Mouse (Mus musculus) CD4-positive, CD25-positive, alpha-beta regulatory T cell, adult 2 months (primary cell): ENCODE measurements around the gene Slc25a23.

ENCODE experiments used
- DNase-seq: peaks from one replicate; pipeline ENCODE4 v3.0.0-alpha.2; 2012; ENCODE audit warnings: low read depth, low spot score

Slc25a23 gene

DNA sequence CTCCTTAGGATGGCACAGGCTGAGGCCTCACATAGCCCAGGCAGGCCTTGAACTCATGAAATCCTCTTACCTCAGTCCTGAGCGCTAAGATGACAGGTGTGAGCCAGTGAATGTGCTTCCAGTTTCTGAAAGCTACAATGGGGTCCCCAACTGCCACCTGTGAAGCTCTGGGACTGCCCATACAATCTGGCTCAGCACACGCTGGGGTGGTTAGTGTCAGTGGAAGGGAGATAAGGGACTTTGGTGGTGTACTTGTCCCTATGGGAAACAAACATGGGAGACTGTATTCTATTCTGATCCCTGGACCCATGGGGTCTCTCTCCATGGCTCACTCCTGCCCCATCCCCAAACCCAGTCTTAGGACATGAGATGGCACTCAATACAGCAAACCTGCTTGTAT, 40.0 kb downstream of the Slc25a23 start:
- DNase-seq = no peak

DNA sequence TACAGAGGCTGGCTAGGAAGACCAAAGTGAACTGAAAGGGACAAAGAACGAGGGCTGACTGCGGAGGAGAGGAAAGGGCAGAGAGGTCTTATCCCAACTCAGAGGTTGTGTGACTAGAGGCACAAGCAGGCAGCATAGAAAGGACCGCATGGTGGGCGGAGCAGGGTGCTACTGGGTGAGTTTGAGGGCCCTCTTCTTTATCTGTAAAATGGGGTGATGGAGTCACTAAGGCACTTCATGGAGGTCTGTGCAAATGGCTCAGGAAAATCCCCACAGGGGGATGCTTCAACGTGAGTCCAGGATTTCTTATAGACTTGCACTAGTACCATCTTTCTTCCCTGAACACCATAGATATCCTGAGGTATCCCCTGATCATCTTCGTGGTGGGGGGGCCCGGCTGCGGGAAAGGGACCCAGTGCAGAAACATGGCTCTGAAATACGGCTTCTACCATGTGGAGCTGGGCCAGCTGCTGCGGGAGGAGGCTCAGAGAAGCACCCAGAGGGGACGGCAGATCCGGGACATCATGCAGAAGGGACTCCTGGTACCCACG, 47.3 kb downstream of the Slc25a23 start:
- DNase-seq = no peak

DNA sequence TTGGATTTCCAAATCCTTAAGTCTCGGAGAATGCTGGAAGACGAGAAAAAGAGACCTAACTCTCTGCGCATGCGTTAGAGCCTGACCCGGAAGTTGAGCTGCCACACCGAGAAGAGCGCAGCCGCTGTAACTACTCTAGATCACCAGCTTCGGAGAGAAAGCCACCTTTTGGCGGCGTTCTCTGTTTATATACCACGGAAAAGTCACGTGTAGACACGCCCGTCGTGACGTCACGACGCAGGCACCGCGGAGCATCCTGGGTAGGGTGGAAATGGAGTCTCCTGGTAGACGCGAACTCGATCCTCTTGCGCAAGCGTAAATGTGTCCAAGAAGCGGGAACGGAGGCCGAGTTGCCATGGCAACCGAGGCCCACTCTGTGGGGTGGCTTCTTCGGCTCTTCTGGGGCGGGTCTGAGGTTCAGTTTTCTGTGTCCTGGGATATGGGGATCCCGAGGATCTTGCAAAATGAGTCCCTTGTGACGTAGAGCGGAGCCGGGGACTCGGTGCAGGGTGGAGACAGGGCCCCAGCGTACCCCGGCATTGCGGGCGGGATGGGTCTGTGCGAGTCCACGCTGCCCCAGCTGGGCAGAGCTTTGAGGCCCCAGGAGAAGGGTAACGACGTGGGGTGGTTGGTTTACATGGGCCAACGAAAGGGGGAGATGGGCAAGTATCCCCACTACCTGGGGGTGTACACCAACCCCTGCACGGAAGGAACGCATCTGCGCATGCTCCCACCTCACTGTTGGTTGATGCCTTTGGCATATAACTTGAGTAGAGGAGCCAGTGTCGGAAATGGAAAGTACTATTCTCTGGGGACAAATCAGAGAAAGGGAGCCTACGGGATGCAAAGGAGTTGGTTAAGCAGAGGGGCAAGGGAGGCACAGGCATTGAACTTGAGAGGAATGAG, 48.2 kb downstream of the Slc25a23 start, which contains the start of the genes Gtf2f1 and Gm17949:
Gtf2f1 (minus strand) TSS at position 53 of the 906 bp plus-strand sequence.
Gm17949 (plus strand) TSS at position 234 of the 906 bp plus-strand sequence.
- DNase-seq = peak; percentile 99

DNA sequence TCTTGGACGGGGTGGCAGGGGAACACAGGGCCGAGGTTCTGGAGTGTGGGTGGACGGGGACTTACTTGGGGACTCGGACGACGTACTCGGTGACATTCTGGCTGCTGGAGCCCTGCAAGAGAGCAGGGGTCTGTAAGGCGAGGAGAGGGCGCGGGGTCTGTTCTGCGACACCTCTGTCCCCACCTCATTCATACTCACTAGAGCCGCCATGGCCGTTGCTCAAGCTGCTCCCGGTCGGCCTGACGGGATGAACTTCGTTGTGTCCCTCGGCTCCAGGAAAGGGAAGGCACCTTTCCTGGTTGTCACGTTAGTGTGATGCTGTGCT, 48.8 kb downstream of the Slc25a23 start:
- DNase-seq = no peak

DNA sequence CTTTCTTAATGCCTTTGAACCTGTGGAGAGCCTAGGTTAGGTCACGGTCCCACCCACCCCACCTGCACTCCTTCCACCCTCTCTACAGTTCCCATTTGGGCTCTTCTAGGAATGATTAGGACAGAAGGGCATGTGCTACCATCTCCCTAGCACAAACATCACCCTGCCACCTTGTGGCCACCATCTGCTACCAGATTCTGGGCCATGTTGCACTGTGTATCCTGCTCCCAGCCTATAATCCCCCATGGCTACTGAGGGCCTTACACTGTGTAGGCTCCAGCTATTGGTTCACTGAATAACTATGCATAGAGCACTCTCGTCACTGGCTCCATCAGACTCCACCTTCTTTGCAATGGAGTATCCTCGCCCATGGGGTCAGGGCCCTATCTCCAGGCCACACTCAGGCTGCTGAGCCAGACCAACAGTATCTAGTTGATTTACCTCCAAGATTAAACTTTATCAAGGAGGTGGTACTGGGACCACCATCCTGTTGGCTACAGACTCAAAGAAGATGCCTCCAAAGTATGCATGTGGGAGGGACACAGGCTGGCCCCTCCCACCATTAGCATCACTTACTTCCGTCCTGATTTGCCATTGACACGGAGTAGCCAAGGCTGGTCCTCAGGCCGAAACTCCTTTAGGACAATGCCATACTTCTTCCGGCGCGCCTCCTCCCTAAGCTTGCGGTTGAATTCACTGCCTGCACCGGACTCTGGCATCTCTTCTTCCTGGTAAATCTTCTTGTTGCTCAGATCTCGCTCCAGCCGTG, 52.3 kb downstream of the Slc25a23 start:
- DNase-seq = peak; percentile 33

DNA sequence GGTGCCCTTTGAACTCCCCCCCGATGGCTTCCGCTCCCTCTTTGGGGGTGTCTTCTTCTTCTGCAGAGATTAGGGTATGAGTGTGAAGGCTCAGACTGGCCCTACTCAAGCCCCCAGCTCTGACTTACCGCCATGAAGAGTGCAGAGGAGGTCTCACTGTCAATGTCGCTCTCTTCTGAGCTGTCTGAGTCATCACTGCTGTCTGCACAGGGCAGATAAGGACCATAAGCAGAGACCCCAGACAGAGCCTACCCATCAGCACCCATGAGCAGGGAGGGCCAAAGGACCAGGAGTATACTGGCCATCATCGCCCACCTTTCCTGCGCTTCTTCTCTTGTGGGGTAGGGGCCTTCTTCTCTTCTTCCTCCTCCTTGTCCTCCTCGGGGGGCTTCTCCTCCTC, 55.7 kb downstream of the Slc25a23 start:
- DNase-seq = no peak

DNA sequence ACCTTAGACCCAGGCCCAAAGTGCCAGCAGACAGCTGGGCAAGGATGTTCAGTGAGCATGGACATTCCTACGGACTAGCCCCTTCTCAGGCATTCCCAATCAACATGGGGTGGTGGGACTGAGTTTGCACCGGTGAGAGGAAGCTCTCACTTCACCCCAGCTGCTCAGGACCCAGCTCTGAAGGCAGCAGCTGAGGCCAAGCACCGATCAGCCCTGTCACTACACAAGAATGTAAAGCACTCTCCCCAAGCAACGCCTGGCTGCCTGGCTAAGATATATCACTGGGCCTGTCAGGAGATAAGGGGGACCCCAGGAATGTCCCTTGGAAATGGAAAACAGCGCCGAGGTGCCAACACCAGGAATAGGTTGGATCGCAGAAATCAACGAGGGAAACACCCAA, 58.4 kb downstream of the Slc25a23 start:
- DNase-seq = no peak

DNA sequence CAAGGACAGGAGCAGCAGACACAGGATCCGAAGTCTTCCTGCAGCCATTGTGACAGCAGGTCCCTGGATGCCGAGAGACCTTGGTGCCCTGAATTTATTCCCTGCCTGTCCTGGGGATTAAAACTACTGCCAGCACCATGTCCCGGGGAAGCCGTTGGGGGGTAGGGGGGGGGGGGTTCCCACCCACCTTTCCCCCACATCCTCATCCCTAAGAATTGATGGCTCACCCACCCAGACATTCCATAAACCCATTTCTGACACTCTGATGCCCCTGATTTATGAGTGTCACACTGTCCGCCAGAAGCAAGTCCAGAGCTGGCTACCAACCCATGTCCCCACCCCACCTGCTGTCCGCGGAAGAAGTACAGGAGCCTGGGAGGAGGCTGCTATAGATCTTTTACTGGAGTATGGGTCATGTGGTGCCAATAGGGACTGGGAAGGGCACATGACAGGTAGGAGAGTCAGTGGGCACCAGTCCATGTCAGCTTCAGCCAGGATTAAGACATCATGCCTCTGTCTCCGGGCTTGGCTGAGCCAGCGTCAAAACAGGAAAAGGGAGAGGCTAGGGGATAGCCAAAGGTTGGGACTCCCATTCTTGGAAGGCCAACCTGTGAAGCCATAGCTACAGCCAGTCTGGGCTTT, 59.6 kb downstream of the Slc25a23 start, which contains the start of gene Pspn:
Pspn (minus strand) TSS at position 51 of the 642 bp plus-strand sequence.
- DNase-seq = no peak

DNA sequence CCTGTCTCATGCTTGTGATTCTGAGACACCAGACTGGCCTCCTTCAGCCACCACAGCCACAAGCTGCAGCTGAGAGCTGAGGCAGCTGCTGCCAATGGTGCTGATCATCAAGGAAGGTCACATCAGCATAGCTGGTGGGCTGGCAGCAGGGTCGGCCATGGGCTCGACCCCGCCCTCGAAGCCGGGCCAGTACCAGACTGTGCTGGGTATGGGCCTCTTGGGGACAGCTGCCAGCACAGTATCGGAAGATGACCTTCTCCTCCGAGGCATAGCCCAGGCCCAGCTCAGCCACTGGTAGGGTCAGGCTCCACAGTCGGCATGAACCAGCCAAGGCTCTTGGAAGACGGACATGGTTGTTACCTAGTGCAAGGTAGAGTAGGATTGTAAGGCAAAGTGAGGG, 60.2 kb downstream of the Slc25a23 start:
- no peak for DNase-seq

DNA sequence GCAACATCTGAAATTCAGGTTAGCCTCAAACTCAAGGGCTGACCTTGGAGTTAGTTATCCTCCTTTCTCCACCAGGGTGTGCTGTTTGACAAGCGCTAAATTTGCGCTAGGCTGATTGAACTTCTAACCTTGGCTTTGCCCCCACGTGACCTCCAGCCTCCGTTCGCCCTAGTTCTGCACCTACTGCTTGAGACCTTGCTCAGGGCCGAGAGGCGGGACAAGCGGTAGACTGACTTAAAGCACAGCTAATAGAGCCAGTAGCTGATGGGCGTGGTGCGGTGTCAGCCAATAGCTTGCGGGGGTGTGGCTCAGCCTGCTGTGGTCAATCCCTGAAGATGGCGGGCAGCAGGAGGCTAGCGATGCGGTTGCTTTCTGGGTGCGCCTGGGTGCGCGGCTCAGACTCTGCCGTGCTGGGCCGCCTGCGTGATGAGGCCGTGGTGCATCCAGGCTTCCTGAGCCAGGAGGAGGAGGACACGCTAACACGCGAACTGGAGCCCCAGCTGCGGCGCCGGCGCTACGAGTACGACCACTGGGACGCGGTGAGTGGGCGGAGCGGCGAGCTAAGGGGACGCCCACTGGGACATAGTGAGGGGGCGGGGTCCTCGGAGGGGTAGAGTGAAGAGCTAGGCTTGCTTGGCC, 62.5 kb downstream of the Slc25a23 start, which contains the start of gene Alkbh7:
Alkbh7 (plus strand) TSS at position 311 of the 639 bp plus-strand sequence.
- peak; percentile 99 for DNase-seq

DNA sequence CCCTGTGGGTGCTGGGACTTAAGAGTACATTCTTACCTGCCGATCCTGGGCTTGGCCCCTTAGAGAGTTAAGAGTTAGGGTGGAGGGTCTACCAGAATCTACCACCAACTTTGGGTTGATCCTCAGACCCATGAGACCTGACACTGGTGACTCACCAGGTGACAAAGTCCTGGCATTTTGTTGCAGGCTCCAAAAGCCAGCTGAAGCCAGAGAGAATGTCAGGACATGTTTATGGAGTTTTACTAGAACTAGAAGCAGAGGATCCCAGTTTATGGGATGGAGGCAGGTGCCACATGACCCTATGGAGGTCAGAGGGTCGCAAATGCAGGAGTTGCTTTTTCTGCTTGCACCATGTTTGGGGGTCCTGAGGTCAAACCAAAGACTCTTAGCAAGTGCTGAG, 63.2 kb downstream of the Slc25a23 start:
- DNase-seq = no peak

DNA sequence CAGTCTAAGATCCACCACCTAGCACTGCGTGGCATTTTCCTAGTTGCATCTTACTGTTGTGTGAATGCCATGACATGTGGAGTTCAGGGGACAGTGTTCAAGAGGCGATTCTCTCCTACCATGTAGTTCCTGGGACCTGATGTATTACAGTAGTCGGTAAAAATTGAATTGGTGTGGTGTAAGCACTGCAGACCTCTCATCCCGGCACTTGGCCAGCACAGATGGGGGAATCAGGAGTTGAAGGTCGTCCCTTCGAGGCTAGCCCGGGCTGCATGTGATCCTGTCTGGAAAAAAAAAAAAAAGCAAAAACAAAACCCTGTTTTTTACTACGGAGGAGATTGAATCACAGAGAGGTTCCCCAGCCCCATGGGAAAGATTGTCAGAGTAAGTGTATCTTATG, 64.6 kb downstream of the Slc25a23 start:
- no peak for DNase-seq
